Mouse (Mus musculus) intestine, postnatal 0 days (tissue): ENCODE measurements around the gene Ssna1. TPM values are rescaled to one million over a fixed set of nuclear protein-coding genes. Genes with fewer than 3 reads are reported as not detected.

Experiments
- ATAC-seq: fragments of 200-750 bp; cut with Nextera tagmentation; 2 replicates; pipeline ENCODE4 v1.8.0; 2017; ENCODE audit warnings: mild to moderate bottlenecking, moderate TSS enrichment, moderate library complexity
- H3K27ac ChIP-seq: fragments of 300-500 bp; sonication (generic); 2 replicates; pipeline ENCODE4 v1.5.1; 2014; ENCODE audit warnings: mild to moderate bottlenecking, low read depth, low read length, moderate library complexity
- H3K27me3 ChIP-seq: fragments of 300-500 bp; sonication (generic); replicated peaks from 2 replicates; pipeline ENCODE4 v1.6.1; 2014; ENCODE audit warnings: low read length, mixed read lengths; ENCODE audit not compliant: control insufficient read depth, insufficient read depth
- H3K36me3 ChIP-seq: fragments of 300-500 bp; sonication (generic); 2 replicates; pipeline ENCODE4 v1.6.1; 2014; ENCODE audit warnings: mild to moderate bottlenecking, moderate library complexity; ENCODE audit not compliant: control insufficient read depth, insufficient read depth
- H3K4me1 ChIP-seq: fragments of 300-500 bp; sonication (generic); replicated peaks from 2 replicates; pipeline ENCODE4 v1.6.1; 2014; ENCODE audit warnings: antibody characterized with exemption, low read length, mixed read lengths; ENCODE audit not compliant: control insufficient read depth, insufficient read depth
- H3K4me2 ChIP-seq: fragments of 300-500 bp; sonication (generic); replicated peaks from 2 replicates; pipeline ENCODE4 v1.6.1; 2014; ENCODE audit warnings: low read depth, mild to moderate bottlenecking, moderate library complexity
- H3K4me3 ChIP-seq: fragments of 300-500 bp; sonication (generic); 2 replicates; pipeline ENCODE4 v1.5.1; 2014; ENCODE audit warnings: low read depth, low read length
- H3K9ac ChIP-seq: fragments of 300-500 bp; sonication (generic); 2 replicates; pipeline ENCODE4 v1.6.1; 2014; ENCODE audit warnings: mild to moderate bottlenecking, low read depth, low read length
- H3K9me3 ChIP-seq: fragments of 300-500 bp; sonication (generic); 2 replicates; pipeline ENCODE4 v1.6.1; 2016; ENCODE audit warnings: mixed run types; ENCODE audit not compliant: control insufficient read depth
- CTCF ChIP-seq: sonication (generic); IDR thresholded peaks from 2 replicates; pipeline ENCODE4 v1.5.1; 2016; ENCODE audit warnings: low read depth, mild to moderate bottlenecking, control low read depth, antibody characterized with exemption, moderate library complexity
- WGBS: fragments of 180-500 bp; shearing (Covaris S2); extraction: QIAGEN DNeasy Blood & Tissue Kit; methylation state at CpG from one replicate; pipeline ENCODE4 v1.1.7; 2014; 5-methylcytosine and 5-hydroxymethylcytosine counted together
- polyA plus RNA-seq: library from polyadenylated mRNA; unstranded; fragments of >200 nt; fragmentation: Nextera tagmentation; extraction: Ambion mirVana; gene quantifications from 2 replicates; pipeline ENCODE4 v1.2.1, GENCODE M21; 2015

Gene Ssna1
- polyA plus RNA-seq, 1 experiment from 2014 or later = 108 TPM

- ATAC-seq = no peak
- Histone ChIP-seq H3K27ac (peak overlapping the region; percentile 93), H3K36me3 (peaks cover 33% of the 10 kb centered on the region), H3K9me3 (no peaks in the 10 kb centered on the region), H3K4me1 (peaks cover 7% of the 10 kb centered on the region), H3K9ac (peak overlapping the region; percentile 61; the same call in 1 of the 2 replicates), H3K27me3 (no peaks in the 10 kb centered on the region), H3K4me3 (no peak overlapping the region), H3K4me2 (peak overlapping the region; percentile 94)
- TF ChIP-seq CTCF = no peak
- WGBS = 68% methylated on average over 4 of the region's 4 CpGs
Measured at GRCm38 (mm10) chr2:25267746-25268309, 4.4 kb downstream of the Ssna1 start.

- Histone ChIP-seq H3K4me2 (peak overlapping the region; percentile 94), H3K27ac (peak overlapping the region; percentile 93), H3K4me3 (0 out of 2 replicates have a peak overlapping the region, but pooled peaks have one; percentile 92), H3K9me3 (no peaks in the 10 kb centered on the region), H3K9ac (0 out of 2 replicates have a peak overlapping the region, but pooled peaks have one; percentile 61), H3K27me3 (no peaks in the 10 kb centered on the region), H3K4me1 (peaks cover 7% of the 10 kb centered on the region), H3K36me3 (peaks cover 33% of the 10 kb centered on the region)
- 0 out of 2 replicates have a peak, but pooled peaks have one; percentile 1 for ATAC-seq
- peak; percentile 26; the same call in 1 of the 2 replicates for TF ChIP-seq CTCF
Measured at GRCm38 (mm10) chr2:25267241-25267640, 5.0 kb downstream of the Ssna1 start.

- peaks cover 7% of the 10 kb centered on the region for H3K4me1 ChIP-seq
- 9% methylated on average over 2 of the region's 2 CpGs for WGBS
- H3K27ac ChIP-seq = peak overlapping the region; percentile 93
- H3K4me3 ChIP-seq = 0 out of 2 replicates have a peak overlapping the region, but pooled peaks have one; percentile 92
- H3K4me2 ChIP-seq = peak overlapping the region; percentile 94
- peaks cover 33% of the 10 kb centered on the region for H3K36me3 ChIP-seq
- ATAC-seq = no peak
- H3K9me3 ChIP-seq = no peaks in the 10 kb centered on the region
- no peaks in the 10 kb centered on the region for H3K27me3 ChIP-seq
- H3K9ac ChIP-seq = peak overlapping the region; percentile 61
- TF ChIP-seq CTCF = no peak
Measured at GRCm38 (mm10) chr2:25266720-25267119, 5.5 kb downstream of the Ssna1 start.

DNA sequence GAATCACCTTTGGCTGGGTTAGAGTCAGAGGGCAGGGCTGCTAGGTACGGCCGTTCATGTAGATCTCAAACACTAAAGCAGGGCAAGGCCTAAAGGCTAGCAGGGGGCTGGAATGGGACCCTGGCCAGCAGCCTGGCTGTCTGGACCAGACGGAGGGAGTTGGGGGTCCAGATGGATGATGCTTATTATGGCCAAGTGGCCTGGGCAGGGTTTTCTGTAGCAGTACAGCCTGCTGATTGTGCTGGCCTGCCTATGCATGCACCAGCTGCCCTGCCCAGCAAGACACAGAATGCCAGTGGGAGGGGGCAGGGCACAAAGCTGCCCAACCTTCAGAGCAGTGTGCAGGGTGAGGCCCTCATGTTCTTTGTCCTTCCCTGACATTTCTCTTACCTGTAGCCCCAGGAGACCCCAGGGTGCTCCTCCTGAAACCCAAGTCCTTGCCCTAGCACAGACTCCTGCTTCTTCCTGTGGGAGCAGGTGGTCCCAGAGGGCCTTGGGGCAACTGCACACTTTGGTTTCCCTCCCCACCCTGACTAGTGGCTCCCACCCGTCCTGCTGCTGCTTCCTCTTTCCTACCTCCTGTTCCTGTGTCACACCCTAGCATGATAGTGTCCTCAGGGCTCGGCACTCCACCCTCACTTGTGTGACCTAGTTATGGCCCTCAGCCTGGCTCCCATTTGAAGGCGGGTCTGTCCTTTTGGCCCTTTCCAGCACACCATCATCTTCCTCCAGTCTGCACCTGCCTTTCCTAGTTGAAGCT lies 6.2 kb downstream of the Ssna1 start:
- peaks cover 1% of the 10 kb centered on the region for H3K4me1 ChIP-seq
- peak overlapping the region; percentile 93 for H3K27ac ChIP-seq
- peak overlapping the region; percentile 61 for H3K9ac ChIP-seq
- 32% methylated on average over 6 of the region's 6 CpGs for WGBS
- no peaks in the 10 kb centered on the region for H3K9me3 ChIP-seq
- no peaks in the 10 kb centered on the region for H3K27me3 ChIP-seq
- H3K4me2 ChIP-seq = peak overlapping the region; percentile 94
- peak overlapping the region; percentile 92 for H3K4me3 ChIP-seq
- peaks cover 32% of the 10 kb centered on the region for H3K36me3 ChIP-seq
- TF ChIP-seq CTCF = no peak
- ATAC-seq = peak; percentile 59

- Histone ChIP-seq H3K27ac (peak overlapping the region; percentile 93), H3K9ac (peak overlapping the region; percentile 78), H3K36me3 (peaks cover 19% of the 10 kb centered on the region), H3K4me2 (peak overlapping the region; percentile 94), H3K4me3 (peak overlapping the region; percentile 92), H3K9me3 (no peaks in the 10 kb centered on the region), H3K4me1 (no peaks in the 10 kb centered on the region), H3K27me3 (no peaks in the 10 kb centered on the region)
- WGBS = 41% methylated on average over 3 of the region's 3 CpGs
- peak; percentile 28 for ATAC-seq
- TF ChIP-seq CTCF = no peak
Measured at GRCm38 (mm10) chr2:25264851-25265250, 7.4 kb downstream of the Ssna1 start.

DNA sequence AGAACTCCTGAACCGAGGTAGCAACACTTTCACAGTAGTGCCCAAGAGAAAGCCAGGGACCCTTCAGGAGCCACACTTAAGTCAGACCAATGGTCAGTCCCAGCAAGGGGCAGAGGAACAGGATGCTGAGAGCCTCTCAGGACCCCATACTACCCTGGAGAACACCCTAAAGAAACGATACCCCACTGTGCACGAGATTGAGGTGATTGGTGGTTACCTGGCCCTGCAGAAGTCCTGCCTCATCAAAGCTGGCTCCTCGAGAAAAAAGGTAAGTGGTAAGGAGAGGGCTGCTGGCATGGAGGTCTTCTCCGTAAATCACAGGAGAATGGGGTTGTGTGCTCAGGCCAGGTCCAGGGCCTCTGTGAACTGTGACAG lies 8.0 kb downstream of the Ssna1 start:
- Histone ChIP-seq H3K9ac (peak overlapping the region; percentile 78), H3K27me3 (no peaks in the 10 kb centered on the region), H3K9me3 (no peaks in the 10 kb centered on the region), H3K4me1 (no peaks in the 10 kb centered on the region), H3K4me2 (peak overlapping the region; percentile 94), H3K27ac (peak overlapping the region; percentile 93), H3K4me3 (peak overlapping the region; percentile 92), H3K36me3 (peaks cover 14% of the 10 kb centered on the region)
- WGBS = 48% methylated on average over 5 of the region's 5 CpGs
- no peak for ATAC-seq
- no peak for TF ChIP-seq CTCF
